Mouse (Mus musculus) thymus, adult 18-20 months (tissue): ENCODE measurements around the gene Pbx1.

Experiments
- DNase-seq, 2 experiments: peaks; one replicate each; pipeline ENCODE4 v3.0.0; 2022; ENCODE audit warnings: mixed read lengths in 2 of 2

The Pbx1 gene

DNA sequence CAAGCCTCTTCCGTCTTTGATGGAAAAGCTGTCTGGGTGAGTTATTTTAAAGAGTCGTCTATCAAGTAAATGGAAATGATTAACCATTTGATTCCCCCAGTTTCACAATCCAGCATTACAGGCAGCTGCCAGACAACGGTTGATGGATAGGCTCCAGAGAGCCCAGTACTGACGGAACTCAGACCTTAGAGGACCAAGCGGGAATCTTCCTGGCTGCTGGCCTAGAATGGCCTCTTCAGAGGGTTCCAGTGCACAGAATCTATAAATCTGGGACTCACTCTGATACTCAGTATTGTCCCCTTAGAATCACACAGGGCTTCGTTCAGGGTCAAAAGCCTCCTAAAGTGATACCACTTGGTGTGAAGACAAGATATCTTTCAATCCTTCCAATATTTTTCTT is 216.6 kb downstream of the Pbx1 start:
- no peak for DNase-seq

DNA sequence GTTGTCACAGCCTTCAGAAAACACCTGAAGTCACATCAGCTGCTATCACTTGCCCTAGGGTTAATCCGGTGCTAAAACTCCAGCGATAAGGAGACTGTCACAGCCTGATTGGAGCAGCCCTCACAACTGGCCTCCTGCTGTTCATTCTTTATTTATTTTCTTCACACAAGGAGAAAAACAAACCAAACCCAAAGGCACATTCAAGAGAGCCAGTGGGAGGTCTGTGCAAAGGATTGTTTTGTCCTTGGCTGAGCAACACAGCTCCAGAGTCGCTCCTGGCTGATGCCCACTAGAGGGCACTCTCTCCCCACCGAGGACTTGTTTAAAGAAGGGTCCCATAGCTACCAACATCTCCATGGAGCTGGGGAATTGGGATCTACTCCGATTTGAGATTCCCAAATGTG is 218.0 kb downstream of the Pbx1 start:
- no peak for DNase-seq

DNA sequence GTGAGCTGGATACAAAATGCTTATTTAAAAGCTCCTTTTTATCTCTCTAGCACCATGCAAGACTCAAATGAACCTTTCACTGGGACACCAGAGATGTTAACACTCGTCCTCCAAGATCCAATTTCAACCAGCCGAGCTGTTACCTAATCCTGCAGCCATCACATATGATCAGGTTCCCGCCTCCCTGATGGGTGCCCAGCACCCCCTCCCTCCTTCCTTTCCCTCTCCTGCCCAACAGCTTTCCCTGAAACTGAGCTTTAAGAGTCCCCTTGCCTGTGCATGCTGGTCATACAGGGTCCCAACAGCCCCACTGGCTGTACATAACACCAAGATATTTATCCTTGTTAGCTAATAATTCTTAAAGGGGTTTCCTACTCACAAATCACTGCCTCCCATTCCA is 218.5 kb downstream of the Pbx1 start:
- no peak for DNase-seq

DNA sequence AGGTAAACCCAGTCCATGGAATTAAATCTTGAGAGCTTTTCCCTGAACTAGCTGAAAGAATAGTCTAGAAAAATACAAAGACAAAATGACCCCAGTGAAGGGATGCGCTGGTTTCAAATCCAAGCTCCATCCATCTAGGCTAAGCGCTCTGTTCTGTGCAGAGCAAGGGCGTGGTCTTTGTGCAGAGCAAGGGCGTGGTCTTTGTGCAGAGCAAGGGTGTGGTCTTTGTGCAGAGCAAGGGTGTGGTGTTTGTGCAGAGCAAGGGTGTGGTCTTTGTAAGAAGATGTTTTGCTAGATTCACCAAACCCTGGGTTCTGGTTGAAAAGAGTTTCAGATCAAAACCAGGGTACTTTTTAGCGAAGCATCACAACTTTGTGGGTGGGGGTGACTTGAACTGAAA is 221.7 kb downstream of the Pbx1 start:
- DNase-seq = no peak

DNA sequence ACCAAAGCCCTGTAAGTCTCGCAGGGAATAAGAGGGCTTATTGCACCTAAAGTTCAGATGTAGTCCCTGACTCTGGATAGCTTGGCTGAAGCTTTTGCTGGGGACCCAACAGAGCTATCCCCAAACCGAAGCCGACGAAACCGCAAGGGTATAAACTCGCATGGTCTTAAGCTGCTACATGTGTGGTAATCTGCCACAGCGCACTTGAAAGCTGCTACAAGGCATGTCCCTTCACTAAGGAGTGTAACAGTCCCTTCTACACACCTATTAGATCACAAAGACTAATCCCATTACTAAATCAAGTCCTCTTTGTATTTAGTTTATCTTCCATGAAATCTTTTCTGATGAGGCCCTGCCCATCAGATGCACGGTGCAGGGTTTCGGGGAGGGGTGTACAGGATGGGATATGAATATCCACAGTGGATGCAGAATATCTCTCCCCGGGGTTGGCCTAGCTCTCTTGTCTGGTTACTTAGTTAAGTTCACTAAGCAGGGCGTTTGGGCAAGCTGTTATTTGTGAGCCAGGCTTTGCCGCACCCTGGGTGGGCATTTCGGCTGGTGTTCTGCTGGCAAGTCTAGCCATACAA is 231.4 kb downstream of the Pbx1 start:
- no peak for DNase-seq

DNA sequence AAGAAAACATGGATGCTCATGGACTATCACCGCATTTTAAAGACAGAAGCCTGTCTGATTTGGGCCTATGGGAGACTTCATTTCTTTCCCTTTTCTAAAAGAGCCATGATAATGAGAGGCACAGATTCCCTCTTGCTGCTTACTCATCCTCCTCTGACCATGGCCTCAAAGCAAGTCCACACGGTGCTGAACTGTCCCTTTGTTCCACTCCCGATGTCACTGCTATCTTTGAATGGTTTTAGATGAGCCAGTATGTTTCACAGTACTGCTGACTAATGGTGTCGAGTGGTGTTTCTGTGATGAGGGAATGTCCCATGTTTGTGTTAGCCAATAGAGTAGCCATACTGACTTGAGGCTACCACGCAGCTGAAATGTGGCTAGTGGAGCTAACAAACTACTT is 233.8 kb downstream of the Pbx1 start:
- no peak for DNase-seq

DNA sequence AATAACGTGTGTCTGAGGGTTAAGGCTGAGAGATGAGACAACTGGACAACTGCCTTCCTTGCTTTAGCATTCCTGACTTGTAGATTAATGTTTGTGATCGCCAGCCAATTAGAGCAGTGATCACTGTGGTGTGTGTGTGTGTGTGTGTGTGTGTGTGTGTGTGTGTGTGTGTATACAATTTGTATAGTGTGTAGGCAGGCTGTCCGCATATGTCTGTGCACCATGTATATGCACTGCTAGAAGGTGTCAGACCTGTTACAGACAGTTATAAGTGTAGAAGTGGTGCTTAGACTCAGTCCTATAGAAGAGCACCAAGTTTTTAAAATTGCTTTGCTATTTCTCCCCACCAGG is 234.2 kb downstream of the Pbx1 start:
- no peak for DNase-seq

DNA sequence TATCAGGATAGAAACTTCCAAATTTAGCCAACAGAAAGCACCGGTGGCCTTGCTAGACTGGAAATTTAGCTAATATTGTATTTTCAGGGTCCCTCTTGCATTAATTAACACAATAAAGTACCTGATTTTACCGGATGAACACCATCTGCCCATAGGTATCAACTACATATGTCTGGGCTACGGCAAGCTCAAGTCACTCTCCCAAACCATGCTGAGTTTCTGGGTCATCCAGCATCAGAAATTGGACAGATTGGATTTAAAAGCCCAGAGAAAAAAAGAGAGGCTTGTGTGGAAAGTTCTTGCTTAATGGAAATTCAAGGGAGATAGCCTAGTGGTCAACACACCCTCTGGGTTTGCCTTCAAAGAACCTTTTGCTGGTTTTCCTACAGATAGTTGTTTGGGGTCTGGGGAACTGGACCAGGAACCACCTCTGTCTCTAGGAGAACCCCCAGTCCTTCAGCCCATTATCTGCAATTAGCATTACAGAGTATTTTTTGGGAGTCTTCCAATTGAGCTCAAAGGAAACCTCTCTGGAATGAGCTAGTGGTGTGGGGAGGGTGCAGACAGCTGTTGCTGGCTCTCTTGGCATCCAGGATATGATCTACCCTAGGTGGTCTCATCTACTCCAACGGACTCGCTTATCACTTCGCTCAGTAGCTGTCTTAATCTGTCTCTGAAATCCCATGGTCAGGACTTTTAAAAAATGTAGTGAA is 234.7 kb downstream of the Pbx1 start:
- no peak for DNase-seq

DNA sequence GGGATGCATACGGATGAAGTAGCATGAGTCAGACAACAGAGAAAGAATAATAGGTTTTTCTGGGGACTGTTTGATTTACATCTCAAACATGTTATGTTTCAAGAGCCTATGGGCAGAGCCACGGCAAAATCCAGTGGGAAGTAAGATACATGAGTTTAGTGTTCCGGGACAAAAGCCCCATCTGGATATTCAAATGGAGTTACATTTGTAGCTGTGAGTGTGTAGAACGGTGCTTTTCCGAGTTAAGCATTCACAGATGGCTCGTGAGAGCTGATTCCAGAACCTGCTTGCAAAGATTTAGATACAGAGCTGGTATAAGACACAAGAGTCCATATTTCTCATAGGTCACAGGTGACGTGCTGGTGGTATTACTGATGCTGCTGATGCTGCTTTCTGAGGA is 238.7 kb downstream of the Pbx1 start:
- no peak for DNase-seq

DNA sequence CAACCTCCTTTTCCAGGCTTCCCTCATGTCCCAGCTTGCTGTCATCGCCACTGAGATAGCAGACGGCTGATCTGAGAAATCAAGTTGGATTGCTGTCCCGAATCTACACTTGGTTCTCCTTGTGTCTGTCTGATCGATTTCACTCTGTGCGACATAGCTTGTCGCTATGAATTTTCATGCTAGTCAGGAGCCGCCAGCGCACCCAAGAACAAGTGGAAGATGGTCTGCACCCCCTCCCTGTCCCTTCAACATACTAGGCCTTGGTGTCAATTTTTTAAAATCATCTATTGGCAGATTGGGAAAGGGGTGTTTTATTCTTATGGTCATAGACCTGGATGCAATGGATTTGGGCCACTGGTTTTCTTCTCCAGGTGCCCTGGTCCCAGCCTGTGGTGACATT is 249.3 kb downstream of the Pbx1 start:
- no peak for DNase-seq

DNA sequence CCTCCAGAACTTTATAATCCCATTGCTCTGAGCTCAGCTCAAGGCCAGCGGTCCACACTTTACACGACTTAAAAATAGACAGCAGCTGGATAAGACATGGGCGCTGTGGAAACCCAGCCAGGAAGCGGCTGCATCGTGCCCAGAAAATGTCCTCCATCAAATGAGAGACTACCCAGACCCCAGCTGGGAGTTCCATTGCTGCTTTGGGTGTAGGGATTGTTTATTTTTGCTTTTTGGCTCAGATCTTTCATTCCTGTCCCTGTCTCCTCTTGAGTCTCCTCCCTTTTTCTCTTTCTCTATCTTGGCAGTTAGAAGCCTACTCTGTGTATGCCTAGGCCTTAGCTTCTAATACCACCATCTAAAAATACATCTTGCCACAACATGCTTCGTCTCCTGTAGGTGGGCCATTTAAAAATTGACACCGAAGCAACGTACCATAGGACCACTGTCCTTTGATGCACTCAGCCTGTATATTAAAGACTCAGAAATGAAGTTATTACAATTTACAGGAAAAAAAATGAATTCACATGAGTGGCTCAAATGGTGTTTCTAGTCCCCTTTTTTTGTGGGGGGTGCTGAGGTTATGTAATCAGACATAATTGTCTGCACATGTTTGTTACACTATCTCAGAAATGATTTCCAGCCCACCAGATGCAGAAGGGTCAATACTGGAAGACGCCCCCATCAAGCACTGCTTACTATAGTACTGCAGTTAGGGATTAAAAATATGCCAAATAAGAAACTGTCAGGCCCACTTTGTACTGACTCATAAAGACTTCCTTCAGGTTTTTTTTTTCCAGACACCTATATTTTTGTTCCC is 251.2 kb downstream of the Pbx1 start:
- DNase-seq = no peak

DNA sequence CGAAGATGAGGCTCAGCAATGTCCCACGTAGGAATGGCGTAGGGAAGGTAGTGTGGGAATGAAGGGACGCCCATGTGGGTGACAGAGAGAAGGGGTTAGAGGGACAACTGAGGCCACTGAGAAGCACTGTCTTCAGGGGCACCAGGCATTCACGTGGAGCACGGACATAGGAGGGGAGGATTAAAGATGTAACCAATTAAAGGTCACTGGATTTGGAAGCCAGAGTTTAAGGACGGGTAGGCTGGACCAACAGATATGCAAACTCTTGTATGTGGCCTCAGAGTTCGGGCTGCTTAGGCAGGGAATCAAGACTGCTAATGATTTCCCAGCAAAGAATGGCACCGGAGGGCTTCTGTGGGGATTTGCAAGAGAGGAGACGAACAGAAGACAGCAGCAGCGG is 252.4 kb downstream of the Pbx1 start:
- DNase-seq = no peak

DNA sequence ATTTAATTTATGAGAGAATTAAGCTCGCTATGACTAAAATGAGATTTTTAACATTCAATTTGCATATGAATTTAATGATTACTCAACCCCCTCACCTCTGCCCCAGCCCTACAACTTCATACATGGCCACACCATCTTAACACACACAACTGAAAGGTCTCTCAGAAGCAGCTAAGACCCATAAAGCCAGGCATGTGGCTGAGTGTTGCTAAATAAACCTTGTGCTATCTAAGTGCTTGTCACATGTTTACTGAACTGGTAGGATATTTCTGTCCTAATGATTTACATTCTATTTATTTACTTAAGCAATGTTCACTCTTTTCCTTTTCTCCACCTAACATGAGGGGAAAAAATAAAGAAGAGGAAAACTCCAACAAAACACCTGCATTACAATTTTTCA is 253.5 kb downstream of the Pbx1 start:
- no peak for DNase-seq

DNA sequence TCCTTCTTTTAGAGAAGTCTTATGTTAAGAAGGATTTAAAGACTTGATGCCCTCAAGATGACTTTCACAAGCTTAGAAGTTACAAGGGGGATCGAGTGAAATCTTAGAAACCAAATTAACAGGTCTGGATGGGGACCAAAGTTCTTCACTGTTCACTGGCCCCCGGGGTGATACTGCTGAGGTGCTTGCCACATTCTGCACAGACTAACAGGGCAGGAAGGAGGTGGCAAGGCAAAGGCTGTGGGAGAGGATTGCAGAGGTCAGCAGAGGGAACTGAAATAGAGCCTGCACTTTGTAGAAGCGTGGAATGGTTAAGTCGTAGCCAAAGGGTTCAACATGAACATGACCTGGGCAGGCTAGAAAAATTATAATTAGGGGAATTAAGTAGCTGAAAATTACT is 256.5 kb downstream of the Pbx1 start:
- no peak for DNase-seq

DNA sequence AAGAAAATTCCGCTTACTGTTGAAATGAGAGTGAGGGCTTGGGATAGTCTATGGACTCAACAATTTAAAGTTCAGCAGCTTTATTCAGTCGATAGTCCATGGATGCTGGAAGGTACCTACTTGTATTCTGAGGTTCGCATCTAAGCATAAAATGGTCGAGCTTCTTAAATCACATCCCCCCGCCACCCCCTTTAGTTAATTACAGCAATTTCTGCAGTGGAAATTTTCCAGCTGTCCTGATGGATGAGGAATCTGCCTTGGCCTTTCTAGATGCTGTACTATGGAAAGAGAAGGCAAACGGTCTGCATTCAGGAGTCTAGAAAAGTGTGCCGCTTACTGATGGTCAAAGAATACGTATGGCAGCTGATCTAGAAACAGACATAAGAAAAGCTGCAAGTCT is 262.3 kb downstream of the Pbx1 start:
- no peak for DNase-seq

DNA sequence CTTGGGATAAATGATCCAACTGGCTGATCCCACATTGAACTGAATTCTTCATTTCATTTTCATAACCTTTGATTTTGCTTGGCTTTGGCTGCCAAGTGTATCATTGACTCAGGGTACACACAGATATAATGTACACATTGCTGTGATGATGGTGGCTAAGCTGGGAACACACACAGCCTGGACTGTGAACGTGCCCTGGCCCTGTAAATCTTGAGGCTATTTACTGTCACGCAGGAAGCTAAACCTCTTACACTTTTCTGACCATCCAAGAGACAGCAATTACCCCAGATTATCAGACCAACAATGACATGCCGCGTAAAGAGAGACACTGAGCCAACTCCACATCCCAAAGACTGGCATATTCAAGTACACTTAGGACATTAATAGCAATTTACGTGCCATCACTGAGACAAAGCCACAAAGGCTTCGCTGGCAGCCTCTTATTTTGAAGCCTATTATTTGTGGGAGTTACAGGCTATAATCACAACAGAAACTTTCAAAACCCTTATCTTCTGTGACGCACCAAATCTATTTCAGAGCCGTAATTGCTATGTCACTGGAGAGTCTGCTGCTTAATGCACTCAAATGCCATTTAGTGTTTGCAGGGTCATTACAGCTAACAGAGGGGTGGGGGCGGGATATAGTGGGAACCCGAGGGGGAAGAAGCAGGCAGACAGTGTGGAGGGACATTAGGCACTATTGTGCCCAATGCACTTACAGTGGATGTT is 262.9 kb downstream of the Pbx1 start:
- DNase-seq = no peak

DNA sequence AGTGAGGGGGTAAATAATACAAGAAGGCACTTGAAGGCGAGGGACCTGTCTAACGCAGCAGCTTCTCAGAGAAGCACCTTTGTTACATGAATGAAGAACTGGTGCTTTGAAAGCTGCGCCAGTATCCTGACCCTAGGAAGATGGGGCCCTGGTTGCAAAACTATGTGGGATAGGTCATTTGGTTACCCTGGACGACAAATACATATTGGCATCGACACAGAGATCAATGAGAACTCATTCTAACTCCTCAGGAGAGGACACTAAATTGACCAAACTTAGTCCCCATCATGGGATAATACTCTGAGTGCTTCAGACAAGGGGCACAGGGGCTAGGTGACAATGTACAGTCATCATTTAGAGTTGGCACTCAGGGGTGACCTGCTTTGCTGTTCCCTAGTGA is 264.3 kb downstream of the Pbx1 start:
- no peak for DNase-seq

DNA sequence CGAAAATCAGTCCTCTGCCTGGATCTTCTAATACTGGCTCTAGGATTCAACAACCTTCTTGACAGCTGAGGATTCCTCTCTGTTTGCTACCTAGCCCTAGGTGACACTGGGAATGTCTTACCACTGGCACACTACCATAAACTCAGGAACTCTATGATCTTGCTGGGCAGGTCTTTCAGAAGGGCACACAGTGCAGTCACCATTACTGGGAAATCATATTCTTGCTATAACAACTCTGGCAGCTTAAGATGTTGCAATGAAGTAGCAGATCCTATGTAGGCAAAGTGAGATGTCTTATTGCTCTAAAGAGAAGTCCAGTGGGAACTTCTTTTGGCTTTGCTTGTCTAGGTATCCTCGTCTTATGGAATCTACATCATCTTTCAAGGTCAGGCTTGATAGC is 265.2 kb downstream of the Pbx1 start:
- no peak for DNase-seq

DNA sequence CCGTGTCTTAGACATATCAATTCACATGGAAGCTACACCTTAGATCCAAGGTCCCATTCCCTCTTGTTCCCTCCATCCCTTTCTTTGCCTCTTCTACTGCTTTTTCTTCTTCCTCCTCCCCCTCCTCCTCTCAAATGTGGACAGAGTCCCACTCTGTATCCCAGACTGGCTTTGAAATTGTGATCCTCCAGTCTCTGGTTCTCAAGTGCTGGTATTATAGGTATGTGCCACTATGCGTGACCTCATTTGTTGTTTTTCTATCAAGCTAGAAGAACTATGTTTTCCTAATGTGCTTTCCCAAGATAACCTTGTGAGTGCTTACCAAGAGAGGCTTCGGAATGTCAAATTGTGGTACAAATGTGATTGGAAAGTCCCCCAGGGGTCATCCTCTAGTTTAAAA is 267.1 kb downstream of the Pbx1 start:
- DNase-seq = no peak

DNA sequence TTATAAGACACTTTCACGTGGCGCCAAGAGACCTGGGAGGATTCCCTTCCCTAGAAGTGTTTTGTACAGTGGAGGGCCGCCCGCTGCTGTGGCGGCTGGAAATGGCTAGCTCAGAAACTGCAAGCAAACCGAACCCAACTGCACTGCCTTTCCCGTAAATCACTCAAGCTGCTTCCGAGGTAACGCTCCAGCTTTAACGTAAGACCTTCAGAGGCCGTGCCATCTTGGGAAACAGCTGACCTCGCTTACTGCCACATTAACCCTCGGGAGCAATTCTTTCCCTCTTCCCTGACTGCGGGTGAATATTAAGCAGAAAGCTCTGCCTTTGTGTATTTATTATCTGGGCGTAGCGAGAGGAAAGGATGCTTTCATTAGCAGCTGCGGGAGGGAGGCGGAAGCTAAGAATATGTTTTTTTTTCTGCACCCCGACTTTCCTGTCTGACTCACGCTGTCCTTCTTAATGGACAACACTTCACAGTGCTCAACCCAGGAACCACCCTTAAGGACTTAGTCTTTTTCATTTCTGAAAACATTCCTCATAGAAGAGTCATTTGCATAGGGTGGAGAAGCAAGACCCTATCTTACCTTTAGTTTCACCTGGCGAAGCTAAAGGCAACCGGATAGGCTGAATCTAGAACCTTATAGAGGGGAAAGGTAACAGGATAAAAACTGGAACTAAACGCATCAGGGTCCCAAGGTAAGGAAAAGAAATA is 268.4 kb downstream of the Pbx1 start:
- DNase-seq = no peak

DNA sequence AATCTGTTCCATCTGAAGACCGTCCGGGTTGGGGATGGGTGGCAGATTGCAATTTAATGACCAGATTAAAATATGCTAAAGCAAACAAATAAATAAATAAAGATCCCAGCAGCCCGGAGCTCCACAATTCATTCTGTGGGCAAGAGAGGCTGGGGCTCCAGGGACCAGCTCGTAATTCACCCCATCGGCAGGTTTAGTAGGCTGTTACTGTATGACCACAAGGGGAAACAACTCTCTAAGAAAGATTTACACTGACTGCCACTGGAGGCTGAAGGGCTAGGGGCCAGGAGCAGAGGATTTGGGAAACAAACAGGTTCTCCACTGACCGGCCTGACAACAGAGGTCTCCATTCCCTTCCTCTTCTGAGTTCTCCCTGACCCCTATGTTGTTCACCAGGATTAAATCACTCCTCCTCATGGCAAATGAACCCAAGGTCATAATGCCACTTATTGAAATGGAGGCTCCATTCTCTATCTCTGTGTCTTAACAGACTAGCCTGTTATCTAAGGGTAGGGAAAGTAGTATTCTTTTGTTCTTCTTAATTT is 292.9 kb downstream of the Pbx1 start:
- DNase-seq = no peak

DNA sequence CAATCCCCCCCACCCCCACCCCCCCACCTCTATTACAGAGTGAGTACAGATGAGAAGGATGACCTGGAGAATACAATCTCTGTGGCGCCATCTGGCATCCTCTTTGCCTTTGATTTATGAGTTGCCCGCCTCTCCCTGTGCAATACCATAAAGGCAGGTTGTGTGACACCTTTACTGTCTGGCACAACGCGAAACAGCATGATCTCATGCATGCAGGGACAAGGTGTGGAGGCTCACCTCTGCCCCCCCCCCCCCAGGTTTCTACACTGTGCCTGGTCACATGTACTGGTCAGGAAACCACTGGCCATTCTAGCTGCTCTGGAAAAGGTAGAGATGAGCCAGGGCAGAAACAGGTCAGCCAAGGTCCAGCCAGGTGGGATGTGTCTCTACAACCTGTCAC is 293.4 kb downstream of the Pbx1 start:
- DNase-seq = no peak

DNA sequence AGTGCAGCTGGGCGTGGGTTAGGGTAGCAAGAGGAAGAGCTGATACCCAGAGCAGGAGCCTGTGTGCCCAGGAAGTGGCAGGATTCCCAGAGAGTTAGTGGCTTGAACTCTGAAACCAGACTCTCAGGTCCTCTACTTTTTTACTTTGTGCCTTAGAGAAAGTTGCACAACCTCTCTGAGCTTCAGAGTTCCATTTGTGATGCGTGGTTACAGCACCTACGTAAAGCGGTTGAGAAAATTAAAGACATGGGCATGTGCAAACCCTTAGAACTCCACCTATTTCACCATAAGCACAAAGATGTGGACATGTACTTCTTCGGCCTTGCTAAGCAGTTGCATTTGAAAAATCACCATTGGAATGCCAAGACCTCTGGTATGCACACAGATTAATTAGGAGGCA is 294.2 kb downstream of the Pbx1 start:
- DNase-seq = no peak
